Mouse (Mus musculus) embryonic facial prominence, embryonic 13.5 days (tissue): Measurements from ENCODE around the gene Dync1i1. TPM values are rescaled to one million over a fixed set of nuclear protein-coding genes. Genes with fewer than 3 reads are reported as not detected.

Source experiments
- ATAC-seq: fragments of 200-750 bp; cut with Nextera tagmentation; 2 replicates; pipeline ENCODE4 v1.8.0; 2017; ENCODE audit warnings: low read depth; ENCODE audit not compliant: insufficient number of reproducible peaks, insufficient read depth, low FRiP score, low TSS enrichment
- H3K27ac ChIP-seq: fragments of 300-500 bp; sonication (generic); 2 replicates; pipeline ENCODE4 v1.5.1; 2015; ENCODE audit warnings: moderate library complexity, mild to moderate bottlenecking, inconsistent platforms
- H3K27me3 ChIP-seq: fragments of 300-500 bp; sonication (generic); 2 replicates; pipeline ENCODE4 v1.6.1; 2015; ENCODE audit warnings: mild to moderate bottlenecking, inconsistent platforms
- H3K36me3 ChIP-seq: fragments of 300-500 bp; sonication (generic); 2 replicates; pipeline ENCODE4 v1.6.1; 2015; ENCODE audit warnings: mild to moderate bottlenecking, inconsistent platforms
- H3K4me1 ChIP-seq: fragments of 300-500 bp; sonication (generic); 2 replicates; pipeline ENCODE4 v1.6.1; 2015; ENCODE audit warnings: inconsistent platforms
- H3K4me2 ChIP-seq: fragments of 300-500 bp; sonication (generic); 2 replicates; pipeline ENCODE4 v1.6.1; 2015; ENCODE audit warnings: moderate library complexity, mild to moderate bottlenecking, inconsistent platforms
- H3K4me3 ChIP-seq: fragments of 300-500 bp; sonication (generic); 2 replicates; pipeline ENCODE4 v1.5.1; 2015; ENCODE audit warnings: mild to moderate bottlenecking, inconsistent platforms
- H3K9ac ChIP-seq: fragments of 300-500 bp; sonication (generic); 2 replicates; pipeline ENCODE4 v1.6.1; 2015; ENCODE audit warnings: mild to moderate bottlenecking, inconsistent platforms
- H3K9me3 ChIP-seq: fragments of 300-500 bp; sonication (generic); 2 replicates; pipeline ENCODE4 v1.6.1; 2016; ENCODE audit warnings: inconsistent platforms
- WGBS: fragments of 180-500 bp; shearing (Covaris S2); methylation state at CpG from one replicate; pipeline ENCODE4 v1.1.7; 2015; ENCODE audit warnings: mixed read lengths; 5-methylcytosine and 5-hydroxymethylcytosine counted together
- polyA plus RNA-seq: library from polyadenylated mRNA; unstranded; fragments of >200 nt; fragmentation: Nextera tagmentation; extraction: Ambion mirVana; gene quantifications from 2 replicates; pipeline ENCODE4 v1.2.1, GENCODE M21; 2015

Dync1i1 gene
- polyA plus RNA-seq, 1 experiment from 2014 or later: 3.8 TPM

DNA sequence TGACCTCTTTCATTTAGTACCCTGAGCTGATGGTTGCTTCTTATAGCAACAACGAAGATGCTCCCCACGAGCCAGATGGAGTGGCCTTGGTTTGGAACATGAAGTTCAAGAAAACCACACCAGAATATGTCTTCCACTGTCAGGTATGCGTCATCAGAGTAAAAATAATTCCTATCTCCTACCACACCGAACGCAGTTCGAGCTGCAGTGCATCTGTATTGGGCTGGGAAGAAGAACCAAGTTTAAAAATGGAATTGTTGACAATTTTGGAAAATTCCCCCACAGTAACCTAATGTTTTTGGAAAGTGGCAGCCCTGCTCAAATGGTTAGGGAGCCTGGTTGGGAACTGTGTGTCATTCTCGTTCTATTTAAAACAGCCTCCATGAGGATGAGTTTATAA, 197.7 kb downstream of the Dync1i1 start:
- H3K4me2 ChIP-seq: no peak overlapping the region
- ATAC-seq: no peak
- peaks cover 5% of the 10 kb centered on the region; the same call in 1 of the 2 replicates for H3K4me1 ChIP-seq
- no peak overlapping the region for H3K4me3 ChIP-seq
- H3K9ac ChIP-seq: no peak overlapping the region
- no peaks in the 10 kb centered on the region for H3K27me3 ChIP-seq
- WGBS: 86% methylated on average over 7 of the region's 7 CpGs
- H3K36me3 ChIP-seq: no peaks in the 10 kb centered on the region
- no peak overlapping the region for H3K27ac ChIP-seq
- no peaks in the 10 kb centered on the region for H3K9me3 ChIP-seq

DNA sequence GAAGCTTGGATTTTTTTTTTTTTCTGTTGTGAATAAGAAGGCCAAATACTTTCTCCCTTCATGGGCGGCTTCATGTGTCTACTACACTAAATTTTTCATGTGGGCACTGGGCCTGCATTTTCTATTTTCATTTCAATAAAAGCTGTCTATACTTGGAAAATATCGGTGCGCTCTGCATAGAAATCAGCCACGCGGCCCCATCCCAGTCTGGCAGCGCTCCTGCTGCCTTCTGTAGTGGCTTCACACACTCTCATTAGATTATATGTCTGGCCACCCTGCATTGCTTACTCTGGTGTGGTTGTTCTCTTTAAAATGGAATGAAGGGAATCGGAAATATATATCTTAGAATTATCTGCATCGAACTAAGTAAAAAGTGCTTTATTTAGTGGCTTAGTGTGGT, 204.7 kb downstream of the Dync1i1 start:
- H3K36me3 ChIP-seq: no peaks in the 10 kb centered on the region
- H3K4me1 ChIP-seq: peaks cover 16% of the 10 kb centered on the region
- H3K4me2 ChIP-seq: no peak overlapping the region
- no peak overlapping the region; the same call in 1 of the 2 replicates for H3K27ac ChIP-seq
- no peaks in the 10 kb centered on the region for H3K9me3 ChIP-seq
- no peak overlapping the region for H3K4me3 ChIP-seq
- no peak for ATAC-seq
- WGBS: 51% methylated on average over 8 of the region's 8 CpGs
- H3K9ac ChIP-seq: no peak overlapping the region
- H3K27me3 ChIP-seq: no peaks in the 10 kb centered on the region

DNA sequence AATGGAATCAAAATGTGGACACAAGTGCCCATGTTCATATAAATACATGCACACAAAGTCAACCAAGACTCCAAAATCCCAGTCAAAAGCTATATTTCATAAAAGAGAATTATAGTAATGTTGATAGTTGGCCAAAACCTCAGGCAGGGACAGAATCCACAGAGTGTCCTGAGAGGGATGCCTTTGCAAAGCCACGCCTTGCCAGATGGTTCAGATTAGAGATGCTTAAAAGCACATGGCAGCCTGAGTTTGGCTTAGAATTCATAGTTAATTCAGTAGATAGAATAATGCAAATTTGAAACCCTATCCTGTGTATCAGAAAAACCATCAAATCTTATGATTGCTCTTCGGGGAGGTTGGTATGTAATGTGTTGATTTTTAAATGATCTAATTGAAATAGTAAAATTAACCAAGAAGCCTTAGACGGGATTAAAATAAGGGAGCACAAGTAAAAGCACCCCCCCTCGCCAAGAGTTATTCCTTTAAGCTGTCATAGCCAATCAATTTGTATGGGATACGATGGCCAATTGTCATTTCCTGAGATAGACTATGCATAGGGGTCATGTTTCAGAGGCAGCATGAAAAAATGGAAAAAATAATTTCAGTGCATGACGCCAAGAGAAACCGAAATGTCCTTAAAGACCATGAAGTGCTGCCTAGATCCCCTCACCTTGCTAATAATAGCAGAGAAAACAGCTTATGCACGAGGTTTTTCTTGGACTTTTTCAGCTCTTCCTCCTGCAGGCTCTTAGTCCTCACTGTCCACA, 210.3 kb downstream of the Dync1i1 start:
- 25% methylated on average over 8 of the region's 8 CpGs for WGBS
- H3K4me3 ChIP-seq: no peak overlapping the region
- no peaks in the 10 kb centered on the region for H3K27me3 ChIP-seq
- H3K9me3 ChIP-seq: no peaks in the 10 kb centered on the region
- peaks cover 15% of the 10 kb centered on the region for H3K4me1 ChIP-seq
- H3K9ac ChIP-seq: no peak overlapping the region
- peak overlapping the region; percentile 27; the same call in 1 of the 2 replicates for H3K4me2 ChIP-seq
- peak overlapping the region; percentile 64 for H3K27ac ChIP-seq
- H3K36me3 ChIP-seq: no peaks in the 10 kb centered on the region
- no peak; the same call in 1 of the 2 replicates for ATAC-seq

- ATAC-seq: no peak
- Histone ChIP-seq H3K4me2 (no peak overlapping the region), H3K4me3 (no peak overlapping the region), H3K4me1 (no peaks in the 10 kb centered on the region), H3K9me3 (no peaks in the 10 kb centered on the region), H3K36me3 (no peaks in the 10 kb centered on the region), H3K9ac (no peak overlapping the region), H3K27ac (no peak overlapping the region), H3K27me3 (0 out of 2 replicates have a peak, but pooled peaks cover 5% of the 10 kb centered on the region)
- 75% methylated on average over 9 of the region's 9 CpGs for WGBS
Measured at GRCm38 (mm10) chr6:5949812-5950392, 224.5 kb downstream of the Dync1i1 start.

GRCm38 (mm10) chr6:5956316-5956913, 231.0 kb downstream of the Dync1i1 start:
- Histone ChIP-seq H3K36me3 (no peaks in the 10 kb centered on the region), H3K4me3 (no peak overlapping the region), H3K4me2 (no peak overlapping the region), H3K4me1 (peaks cover 23% of the 10 kb centered on the region), H3K9me3 (no peaks in the 10 kb centered on the region), H3K9ac (no peak overlapping the region), H3K27ac (peak overlapping the region; percentile 49), H3K27me3 (0 out of 2 replicates have a peak, but pooled peaks cover 6% of the 10 kb centered on the region)
- ATAC-seq: 0 out of 2 replicates have a peak, but pooled peaks have one; percentile 59
- 38% methylated on average over 10 of the region's 10 CpGs for WGBS

DNA sequence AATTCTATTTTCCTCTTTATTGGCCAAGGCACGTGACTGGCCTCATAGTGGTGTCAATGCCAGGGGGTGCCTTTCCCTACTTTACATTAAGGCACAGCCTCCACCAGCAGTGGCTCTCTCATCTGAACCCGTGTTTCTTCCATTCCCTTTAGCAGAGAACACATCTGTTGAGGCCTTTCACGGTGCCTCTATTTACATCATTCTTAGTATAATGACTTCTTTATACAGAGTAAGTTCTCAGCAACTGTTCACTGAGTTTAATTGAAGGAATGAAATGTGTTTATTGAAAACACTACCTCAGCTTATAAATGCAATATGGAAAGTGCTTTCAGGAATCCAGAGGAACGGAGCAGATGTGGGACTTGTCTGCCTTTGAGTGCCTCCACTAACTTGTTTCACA, 235.3 kb downstream of the Dync1i1 start:
- no peak for ATAC-seq
- no peak overlapping the region for H3K27ac ChIP-seq

GRCm38 (mm10) chr6:5961960-5962359, 236.5 kb downstream of the Dync1i1 start:
- WGBS: 95% methylated on average over 3 of the region's 3 CpGs
- H3K27me3 ChIP-seq: peaks cover 4% of the 10 kb centered on the region; the same call in 1 of the 2 replicates
- H3K9ac ChIP-seq: no peak overlapping the region
- no peak for ATAC-seq
- no peaks in the 10 kb centered on the region for H3K9me3 ChIP-seq
- H3K36me3 ChIP-seq: no peaks in the 10 kb centered on the region
- no peak overlapping the region for H3K4me2 ChIP-seq
- H3K27ac ChIP-seq: no peak overlapping the region
- no peak overlapping the region for H3K4me3 ChIP-seq
- peaks cover 12% of the 10 kb centered on the region for H3K4me1 ChIP-seq

More for the DNA sequence above, 235.3 kb downstream of the Dync1i1 start:
- Histone ChIP-seq H3K9ac (no peak overlapping the region), H3K9me3 (no peaks in the 10 kb centered on the region), H3K4me3 (no peak overlapping the region), H3K27me3 (peaks cover 4% of the 10 kb centered on the region; the same call in 1 of the 2 replicates), H3K4me2 (no peak overlapping the region), H3K4me1 (peaks cover 19% of the 10 kb centered on the region), H3K36me3 (no peaks in the 10 kb centered on the region)
- 43% methylated on average over 4 of the region's 4 CpGs for WGBS

DNA sequence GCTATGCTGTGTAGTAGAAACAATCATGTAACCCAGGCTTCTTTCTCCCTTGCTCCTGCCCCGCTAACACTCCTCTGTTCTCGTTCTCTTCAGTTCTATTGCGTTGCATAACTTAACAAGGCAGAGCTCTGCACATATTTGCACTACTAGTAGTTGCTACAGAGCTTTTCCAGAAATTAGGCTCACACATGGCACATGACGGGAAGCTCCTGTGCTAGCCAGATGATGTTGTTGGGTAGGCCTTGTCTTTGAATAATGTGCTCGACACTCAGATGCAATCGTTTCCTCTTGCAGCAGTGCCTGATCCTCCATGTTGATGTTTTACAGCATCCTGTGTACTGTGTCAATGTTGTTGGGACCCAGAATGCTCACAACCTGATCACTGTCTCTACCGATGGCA, 240.9 kb downstream of the Dync1i1 start:
- H3K4me1 ChIP-seq: peaks cover 17% of the 10 kb centered on the region
- no peaks in the 10 kb centered on the region for H3K9me3 ChIP-seq
- no peak overlapping the region for H3K4me3 ChIP-seq
- ATAC-seq: no peak
- no peak overlapping the region for H3K4me2 ChIP-seq
- H3K36me3 ChIP-seq: no peaks in the 10 kb centered on the region
- no peak overlapping the region for H3K9ac ChIP-seq
- WGBS: 88% methylated on average over 7 of the region's 7 CpGs
- no peak overlapping the region for H3K27ac ChIP-seq
- peaks cover 4% of the 10 kb centered on the region; the same call in 1 of the 2 replicates for H3K27me3 ChIP-seq

GRCm38 (mm10) chr6:5966806-5967445, 241.5 kb downstream of the Dync1i1 start:
- Histone ChIP-seq H3K4me2 (no peak overlapping the region), H3K4me1 (peaks cover 17% of the 10 kb centered on the region), H3K36me3 (no peaks in the 10 kb centered on the region), H3K4me3 (no peak overlapping the region), H3K9me3 (no peaks in the 10 kb centered on the region), H3K27ac (no peak overlapping the region), H3K27me3 (peaks cover 4% of the 10 kb centered on the region; the same call in 1 of the 2 replicates), H3K9ac (no peak overlapping the region)
- no peak for ATAC-seq
- 55% methylated on average over 8 of the region's 8 CpGs for WGBS

GRCm38 (mm10) chr6:5967545-5967944, 242.1 kb downstream of the Dync1i1 start:
- WGBS: 38% methylated on average over 4 of the region's 4 CpGs
- Histone ChIP-seq H3K27ac (no peak overlapping the region), H3K4me2 (no peak overlapping the region), H3K4me3 (no peak overlapping the region), H3K27me3 (peaks cover 4% of the 10 kb centered on the region; the same call in 1 of the 2 replicates), H3K4me1 (peaks cover 17% of the 10 kb centered on the region), H3K9me3 (no peaks in the 10 kb centered on the region), H3K36me3 (no peaks in the 10 kb centered on the region), H3K9ac (no peak overlapping the region)
- no peak for ATAC-seq

DNA sequence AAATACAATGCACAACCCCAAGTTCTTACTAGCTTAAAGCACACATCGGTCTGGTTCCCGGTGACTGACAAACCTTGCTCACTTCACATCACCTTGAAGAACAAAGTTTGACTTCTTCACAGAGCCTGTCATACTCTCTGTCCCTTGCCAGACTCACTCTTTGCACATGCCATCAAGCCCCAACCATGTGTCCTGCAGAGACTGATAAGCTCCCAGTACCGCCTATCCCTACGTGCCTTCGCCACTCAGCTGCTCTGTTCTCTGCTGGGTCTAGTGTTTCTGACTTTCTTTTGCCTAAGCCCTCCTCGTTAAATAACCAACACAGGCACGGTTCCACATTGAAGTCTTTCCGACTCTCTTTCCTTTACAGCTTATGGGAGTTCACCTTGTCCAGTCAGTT, 244.2 kb downstream of the Dync1i1 start:
- Histone ChIP-seq H3K9ac (no peak overlapping the region), H3K36me3 (no peaks in the 10 kb centered on the region), H3K4me2 (no peak overlapping the region), H3K9me3 (no peaks in the 10 kb centered on the region), H3K4me3 (no peak overlapping the region), H3K27me3 (no peaks in the 10 kb centered on the region), H3K27ac (no peak overlapping the region), H3K4me1 (peaks cover 17% of the 10 kb centered on the region)
- no peak for ATAC-seq
- 87% methylated on average over 8 of the region's 8 CpGs for WGBS
